Mouse (Mus musculus) activated CD4-positive, CD25-positive, alpha-beta regulatory T cell, adult 4 months (primary cell): ENCODE results near the gene 1810037I17Rik. TPM values are rescaled to one million over a fixed set of nuclear protein-coding genes. Genes with fewer than 3 reads are reported as not detected.
A peak's percentile ranks its signal among the peaks of the same experiment; 100 is the strongest.

Experiments
- ATAC-seq: one replicate; pipeline ENCODE4 v1.8.0; 2017
- polyA plus RNA-seq, 2 experiments: library from polyadenylated mRNA; unstranded; fragments of 100-300 nt; shearing (Covaris generic); gene quantifications; one replicate each; pipeline ENCODE4 v1.2.1; 2017

1810037I17Rik gene
- polyA plus RNA-seq = 100 to 1,000 TPM in 1 of 2 experiments, 10 to 100 TPM in 1; 97.1 to 130 TPM

- ATAC-seq = peak; percentile 95
These were observed at the start of gene 1810037I17Rik for GRCm38 (mm10) chr3:122924009-122924914. TSS of gene 1810037I17Rik (plus strand) at chr3:122924203.

- ATAC-seq = no peak
These were observed 47.1 kb upstream of the 1810037I17Rik start for GRCm38 (mm10) chr3:122876870-122877269.

GRCm38 (mm10) chr3:122877543-122877942, 46.5 kb upstream of the 1810037I17Rik start:
- no peak for ATAC-seq

DNA sequence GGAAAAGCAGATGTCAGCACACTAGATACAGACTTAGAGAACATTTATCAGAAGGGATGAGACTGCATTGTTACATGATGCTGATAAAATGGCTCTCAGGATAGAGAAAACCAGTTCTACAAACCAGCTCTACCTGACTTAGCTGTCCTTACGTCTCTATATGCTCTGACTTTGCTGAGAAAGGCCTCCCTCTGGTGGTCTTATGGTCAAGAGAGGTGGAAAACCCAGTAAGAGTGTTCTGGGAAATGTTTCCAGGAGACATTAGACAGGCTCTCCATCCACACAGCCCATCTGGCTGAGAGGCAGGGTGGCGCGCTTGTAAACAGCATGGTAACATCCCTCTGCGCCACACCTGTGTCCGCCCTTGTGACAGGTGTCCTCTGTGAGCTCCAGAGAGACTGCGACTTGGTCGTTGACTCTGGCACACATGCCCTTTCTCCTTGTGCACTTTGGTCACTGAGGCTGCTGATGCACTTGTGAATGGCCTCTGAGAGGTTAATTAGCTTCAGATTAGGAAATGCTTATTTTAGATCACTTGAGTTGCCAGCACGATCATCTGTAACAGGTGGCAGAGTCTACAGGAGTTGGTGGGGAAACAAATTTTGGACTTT, 45.2 kb upstream of the 1810037I17Rik start:
- ATAC-seq = no peak

- no peak for ATAC-seq
These were observed 36.3 kb upstream of the 1810037I17Rik start for GRCm38 (mm10) chr3:122887505-122888301.

DNA sequence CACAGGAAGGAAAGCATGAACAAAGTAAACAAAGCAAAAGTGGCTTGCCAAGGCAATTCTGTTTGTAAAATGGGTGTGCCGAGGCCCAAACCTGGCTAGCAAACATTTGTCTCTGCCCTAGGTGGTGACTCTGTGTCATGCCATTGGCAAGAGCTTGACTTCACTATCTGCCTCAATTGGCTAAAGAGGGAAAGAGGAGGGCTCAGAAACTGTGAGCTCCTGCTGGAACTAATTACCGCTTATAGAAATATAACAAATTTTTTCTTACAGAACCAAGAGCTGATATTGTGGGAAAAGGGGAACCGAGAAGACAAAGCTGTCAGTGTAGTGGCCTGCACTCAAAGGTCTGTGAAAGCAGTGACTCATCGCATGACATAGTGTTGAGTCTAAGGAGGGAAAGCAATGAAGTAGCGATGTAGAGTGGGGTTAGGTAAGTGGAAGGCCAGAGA, 35.6 kb upstream of the 1810037I17Rik start:
- ATAC-seq = no peak

DNA sequence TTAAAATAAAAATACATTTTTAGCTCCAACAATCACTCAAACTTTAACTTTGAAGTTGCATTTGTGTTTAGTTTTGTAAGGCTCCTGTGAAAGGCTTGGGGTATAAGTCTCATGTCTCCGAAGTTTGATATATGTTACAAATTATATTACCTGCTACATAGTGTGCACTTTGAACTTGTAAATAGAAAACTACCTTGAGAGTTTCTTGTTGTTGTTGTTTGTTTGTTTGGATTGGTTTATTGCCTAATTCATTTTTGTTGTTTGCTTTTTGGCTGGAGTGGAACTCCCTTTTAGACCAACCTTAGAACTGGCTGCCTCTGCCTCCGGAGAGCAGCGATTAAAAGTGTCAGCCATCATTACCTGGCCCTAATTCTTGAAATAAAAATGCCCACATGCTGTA, 29.2 kb upstream of the 1810037I17Rik start, which contains the start of gene Fabp2:
TSS of gene Fabp2 (plus strand) at position 301 of the 400 bp plus-strand sequence.
- no peak for ATAC-seq

DNA sequence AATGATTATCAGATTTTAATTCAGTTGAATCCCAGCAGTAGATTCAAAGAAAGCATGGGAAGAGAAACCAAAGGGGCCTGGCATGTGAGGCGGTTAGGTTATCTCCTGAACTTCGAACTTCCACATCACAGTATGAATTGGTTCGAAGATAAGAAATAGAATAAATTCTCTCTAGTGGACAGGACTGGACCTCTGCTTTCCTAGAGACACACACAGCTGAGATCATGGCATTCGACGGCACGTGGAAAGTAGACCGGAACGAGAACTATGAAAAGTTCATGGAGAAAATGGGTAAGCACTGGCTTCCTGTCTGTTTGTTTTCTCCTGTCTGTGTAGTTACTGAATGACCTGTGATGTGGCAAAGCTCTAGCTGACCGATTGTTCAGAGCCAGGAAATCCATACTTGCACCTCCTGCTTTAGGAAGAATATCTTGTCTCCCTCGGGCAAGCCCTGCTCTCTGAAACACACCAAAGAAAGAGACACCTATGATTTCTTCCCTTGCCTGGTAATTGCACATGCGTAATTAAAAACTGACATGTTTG, 28.7 kb upstream of the 1810037I17Rik start:
- no peak for ATAC-seq

DNA sequence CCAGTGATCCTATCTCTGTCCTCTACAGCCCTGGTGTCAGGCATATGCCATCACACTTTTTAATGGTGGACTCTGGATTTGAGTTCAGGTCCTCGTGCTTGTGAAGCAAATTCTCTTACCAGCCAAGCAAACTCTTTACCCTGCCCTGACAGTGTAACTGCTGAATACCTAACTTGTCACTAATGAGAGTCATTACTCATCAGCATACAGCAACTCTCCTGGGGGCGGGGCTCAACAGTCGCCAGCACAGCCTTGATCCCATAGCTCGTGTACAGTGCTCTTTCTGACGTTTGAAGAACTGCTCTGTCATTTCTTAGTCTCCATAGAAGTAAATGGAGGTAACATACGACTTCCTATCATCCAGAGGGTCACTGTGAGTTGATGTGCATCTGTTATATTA, 25.7 kb upstream of the 1810037I17Rik start:
- no peak for ATAC-seq

DNA sequence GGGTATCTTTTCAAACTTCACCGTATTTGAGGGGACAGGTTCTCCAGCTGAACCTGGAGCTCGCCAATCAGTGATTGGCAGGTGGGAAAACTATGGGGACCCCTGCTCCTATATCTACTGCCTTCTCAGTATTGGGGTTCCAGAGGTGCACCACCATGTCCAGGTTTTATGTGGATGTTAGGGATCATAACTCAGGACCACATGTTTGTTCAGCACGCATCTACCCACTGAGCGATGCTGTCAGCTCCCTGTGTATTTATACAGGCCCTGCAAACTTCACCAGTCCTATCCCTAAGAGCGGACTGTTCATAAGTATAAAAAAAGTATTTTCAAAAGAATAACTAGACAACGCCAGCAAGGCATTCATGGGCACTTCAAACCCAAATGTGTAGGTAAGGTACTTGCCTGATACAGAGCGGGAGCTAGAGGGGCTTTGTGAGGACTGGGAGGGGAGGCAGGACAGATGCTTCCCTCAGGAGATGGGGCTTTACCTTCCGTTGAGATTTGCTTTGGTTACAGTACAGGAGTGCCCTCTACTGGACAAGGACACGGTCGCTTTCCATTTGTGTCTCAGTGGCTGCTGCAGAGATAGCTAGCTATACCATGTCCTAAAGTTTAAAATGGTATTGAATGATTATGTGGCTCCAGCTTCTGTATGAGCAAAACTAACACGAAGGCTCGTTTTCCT, 20.1 kb upstream of the 1810037I17Rik start:
- no peak for ATAC-seq

- ATAC-seq = no peak
These were observed 16.2 kb upstream of the 1810037I17Rik start for GRCm38 (mm10) chr3:122907841-122908240.

- ATAC-seq = no peak
These were observed 8.5 kb upstream of the 1810037I17Rik start for GRCm38 (mm10) chr3:122915493-122915892.

- no peak for ATAC-seq
These were observed 7.8 kb upstream of the 1810037I17Rik start for GRCm38 (mm10) chr3:122916191-122916680.

DNA sequence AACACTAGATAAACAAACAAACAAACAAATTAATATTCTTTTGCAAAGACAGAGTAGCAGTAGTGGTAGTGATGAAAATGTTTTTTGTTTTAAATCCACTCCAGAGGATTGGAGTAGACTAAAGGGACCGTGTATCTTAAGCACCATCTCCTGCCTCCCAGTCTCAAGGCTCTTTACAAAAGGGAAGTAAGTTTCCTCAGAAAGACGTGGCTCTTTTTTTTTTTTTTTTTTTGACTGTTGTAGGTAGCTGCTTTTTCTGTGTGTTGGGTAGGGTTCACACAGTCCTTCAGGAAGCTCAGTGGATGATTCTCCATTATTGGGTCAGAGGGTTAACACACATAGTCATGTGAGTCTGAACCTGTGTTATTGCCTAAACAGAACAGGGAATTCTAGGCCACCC, 5.3 kb upstream of the 1810037I17Rik start:
- no peak for ATAC-seq

DNA sequence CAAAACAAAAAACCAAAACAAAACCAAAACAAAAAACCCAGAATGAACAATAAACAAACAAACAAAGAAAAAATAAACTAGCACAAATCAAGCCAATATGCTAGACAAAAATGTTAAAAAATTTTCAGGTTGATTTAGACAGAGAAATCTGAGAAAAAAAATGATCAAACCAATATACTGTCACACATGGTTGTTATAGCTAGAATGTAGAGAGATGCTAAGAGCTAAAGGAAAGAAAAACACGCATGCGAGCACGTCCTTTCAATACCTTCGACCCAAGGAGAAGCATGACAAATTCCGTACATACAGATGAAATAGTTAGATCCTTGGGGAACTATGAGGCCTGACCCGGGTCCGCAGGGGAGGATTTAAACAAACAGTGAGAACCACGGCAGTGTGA, 4.7 kb upstream of the 1810037I17Rik start, which contains the start of gene Gm10959:
TSS of gene Gm10959 (minus strand) at position 101 of the 400 bp plus-strand sequence.
- no peak for ATAC-seq

DNA sequence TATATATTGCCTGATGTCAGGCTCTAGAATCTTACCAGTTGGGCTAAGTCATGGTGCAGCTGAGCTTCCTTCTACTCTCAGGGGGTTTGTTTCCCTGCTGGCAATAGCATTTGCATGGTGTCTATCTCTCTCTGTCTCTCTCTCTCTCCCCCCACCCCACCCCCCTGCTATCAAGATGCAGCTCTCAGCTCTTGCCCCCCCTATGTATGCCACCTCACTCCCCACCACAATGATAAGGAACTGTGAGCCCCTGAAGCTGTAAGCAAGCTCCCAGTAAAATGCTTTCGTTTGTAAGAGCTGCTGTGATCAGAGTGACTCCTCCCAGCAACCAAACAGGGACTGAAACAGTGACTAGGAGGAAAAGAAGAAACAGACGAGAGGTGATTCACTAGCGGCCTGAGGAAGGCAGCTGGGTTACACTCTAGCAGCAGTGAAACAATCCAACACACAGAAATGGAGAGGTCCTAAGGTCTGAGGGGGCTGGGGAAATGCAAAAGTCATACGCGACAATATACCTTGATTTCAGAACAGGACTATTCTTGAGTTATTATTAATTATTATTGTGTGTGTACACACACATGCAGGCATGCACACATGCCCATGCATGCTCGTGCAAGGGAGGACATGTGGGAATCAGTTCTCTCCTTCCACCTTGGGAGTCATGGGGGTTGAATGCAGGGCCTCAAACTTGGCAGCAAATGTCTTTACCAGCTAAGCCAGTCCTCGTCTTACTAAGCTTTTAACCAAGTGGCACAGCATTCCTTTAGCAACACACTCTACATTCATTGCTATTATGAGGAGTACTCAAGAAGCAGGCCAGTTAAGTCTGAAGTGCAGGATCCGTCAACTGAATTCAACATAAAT, 3.2 kb upstream of the 1810037I17Rik start:
- no peak for ATAC-seq

DNA sequence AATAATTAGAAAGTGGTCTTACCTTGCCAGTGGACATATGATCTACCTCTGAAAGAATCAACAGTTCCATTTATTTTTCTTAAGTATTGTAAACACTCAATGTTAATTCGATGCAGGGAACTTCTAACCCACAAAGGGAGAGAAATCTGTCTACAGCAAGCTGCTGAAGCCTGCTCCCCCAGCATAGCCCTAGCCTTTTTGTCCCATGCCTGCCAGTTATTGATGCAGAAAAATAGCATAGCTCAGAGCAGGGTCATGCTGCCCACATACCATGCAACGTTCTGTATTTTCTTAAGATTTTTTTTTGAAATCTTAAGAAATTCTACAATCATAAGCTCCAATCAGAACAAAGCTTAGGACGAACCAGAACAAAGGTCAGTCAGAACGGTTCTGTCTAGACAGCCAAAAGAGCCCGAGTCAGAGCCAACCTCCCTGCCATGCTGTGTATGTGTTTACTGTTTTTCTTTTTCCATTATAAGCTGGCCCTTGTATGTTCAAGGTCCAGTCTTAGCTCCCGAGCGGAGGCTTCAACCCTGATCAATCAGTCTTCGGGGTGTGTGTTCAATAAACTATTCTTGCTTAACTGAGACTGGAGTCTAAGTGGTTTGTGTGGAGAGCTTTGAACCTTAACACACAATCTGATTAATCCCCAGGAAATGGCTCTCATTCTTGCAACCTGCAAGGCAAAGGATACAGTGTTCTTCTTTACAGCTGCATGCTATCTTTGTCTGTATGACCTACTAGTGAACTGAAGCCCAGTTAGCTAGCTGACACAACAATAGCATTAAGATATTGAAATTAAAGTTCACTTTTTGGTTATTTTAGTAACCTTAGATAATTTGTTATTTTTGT, 2.1 kb upstream of the 1810037I17Rik start:
- ATAC-seq = no peak

DNA sequence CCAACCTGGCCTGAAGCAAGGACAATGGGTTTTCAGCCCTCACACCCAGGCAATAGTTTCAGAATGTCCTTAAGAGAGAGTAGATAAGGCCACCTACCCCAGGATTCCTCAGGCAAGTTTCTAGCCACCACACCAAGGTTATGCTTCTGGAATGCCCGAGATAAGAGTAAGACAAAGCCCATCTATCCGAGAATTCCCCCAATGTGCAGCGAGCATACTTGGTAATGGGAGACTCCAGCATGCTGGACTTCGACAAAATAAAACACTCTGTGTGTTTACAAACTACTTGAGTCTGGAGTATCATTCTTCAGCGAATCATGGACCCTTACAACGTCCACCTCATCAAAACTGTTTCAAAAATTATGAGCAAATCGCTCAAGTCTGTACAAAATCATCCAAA, 856 bp upstream of the 1810037I17Rik start:
- ATAC-seq = no peak

- ATAC-seq = no peak
These were observed 5.7 kb downstream of the 1810037I17Rik start for GRCm38 (mm10) chr3:122929723-122930122.

DNA sequence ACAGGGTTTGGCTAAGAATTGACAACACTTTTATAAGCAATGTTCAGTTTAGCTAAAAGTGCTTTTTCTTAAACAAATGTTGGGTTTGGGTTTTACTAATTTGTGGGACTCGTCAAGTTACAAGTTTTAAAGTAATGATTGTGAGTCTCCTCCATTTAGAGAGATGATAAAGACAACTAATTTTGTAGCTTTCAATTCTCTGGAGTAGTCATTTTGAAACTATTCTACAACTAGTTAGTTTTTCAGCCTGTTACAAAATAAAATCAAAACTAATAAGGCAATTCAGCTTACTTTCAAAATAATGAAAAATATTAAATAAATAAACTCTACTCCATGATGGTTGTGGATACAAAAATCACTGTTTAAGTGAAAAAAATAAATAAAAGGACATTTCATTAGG, 8.5 kb downstream of the 1810037I17Rik start:
- ATAC-seq = no peak
